Mouse (Mus musculus): Measurements from ENCODE around the gene Kras. TPM values are rescaled to one million over a fixed set of nuclear protein-coding genes. Genes with fewer than 3 reads are reported as not detected.

The Kras gene
- total and polyA plus RNA-seq, 2 experiments from 2014 or later, result 36.0 to 80.2 TPM

- Histone ChIP-seq H3K36me3 (ENCODE audit: insufficient read depth, low read length) (no peaks in the 10 kb centered on the region), H3K9ac (replicated peaks; ENCODE audit: low read length, poor library complexity, severe bottlenecking) (no peak overlapping the region), H3K9me3 (ENCODE audit: low read length) (no peaks in the 10 kb centered on the region), H3K4me2 (ENCODE audit: low read depth, low read length, poor library complexity, severe bottlenecking) (no peak overlapping the region), H3K27me3 (ENCODE audit: insufficient read depth, low read length) (no peaks in the 10 kb centered on the region), H3K27ac (ENCODE audit: low read depth, low read length) (no peak overlapping the region), H3K4me3 (ENCODE audit: low read depth, low read length) (no peak overlapping the region), H3K4me1 (ENCODE audit: insufficient read depth, low read length) (no peaks in the 10 kb centered on the region)
- DNase-seq (ENCODE audit: low spot score) (no peak), ATAC-seq (ENCODE audit: low FRiP score) (no peak)
- WGBS, result 89% methylated on average over 2 of the region's 2 CpGs
- no peak for TF ChIP-seq CTCF (IDR thresholded peaks at IDR 0.05)
These were observed 36.1 kb downstream of the Kras start for GRCm38 (mm10) chr6:145213916-145214315.

- no peaks in the 10 kb centered on the region for H3K4me1 ChIP-seq (ENCODE audit: insufficient read depth, low read length)
- H3K27ac ChIP-seq (ENCODE audit: low read depth, low read length), result peak overlapping the region; percentile 98
- no peaks in the 10 kb centered on the region for H3K9me3 ChIP-seq (ENCODE audit: low read length)
- WGBS, result 2% methylated on average over 21 of the region's 21 CpGs
- peak; percentile 50 for ATAC-seq (ENCODE audit: low FRiP score)
- no peaks in the 10 kb centered on the region for H3K36me3 ChIP-seq (ENCODE audit: insufficient read depth, low read length)
- no peaks in the 10 kb centered on the region for H3K27me3 ChIP-seq (ENCODE audit: insufficient read depth, low read length)
- peak overlapping the region; percentile 93 for H3K9ac ChIP-seq (replicated peaks; ENCODE audit: low read length, poor library complexity, severe bottlenecking)
- peak overlapping the region; percentile 68 for H3K4me3 ChIP-seq (ENCODE audit: low read depth, low read length)
- peak; percentile 70 for DNase-seq (ENCODE audit: low spot score)
- peak; percentile 36 for TF ChIP-seq CTCF (IDR thresholded peaks at IDR 0.05)
- H3K4me2 ChIP-seq (ENCODE audit: low read depth, low read length, poor library complexity, severe bottlenecking), result peak overlapping the region; percentile 61
These were observed 38.4 kb downstream of the Kras start for GRCm38 (mm10) chr6:145211376-145212305.

GRCm38 (mm10) chr6:145210816-145211338 is 39.2 kb downstream of the Kras start, which contains the start of the genes Casc1 and Etfrf1:
Gene Casc1 (minus strand): TSS chr6:145211005.
Gene Etfrf1 (plus strand): TSS chr6:145211134.
- peak within 1 kb of the TSS; percentile 93 for H3K9ac ChIP-seq (replicated peaks; ENCODE audit: low read length, poor library complexity, severe bottlenecking)
- H3K36me3 ChIP-seq (ENCODE audit: insufficient read depth, low read length), result no peaks in the 10 kb centered on the region
- peak within 1 kb of the TSS; percentile 68 for H3K4me3 ChIP-seq (ENCODE audit: low read depth, low read length)
- peak within 1 kb of the TSS; percentile 69 for H3K4me2 ChIP-seq (ENCODE audit: low read depth, low read length, poor library complexity, severe bottlenecking)
- no peaks in the 10 kb centered on the region for H3K4me1 ChIP-seq (ENCODE audit: insufficient read depth, low read length)
- no peaks in the 10 kb centered on the region for H3K27me3 ChIP-seq (ENCODE audit: insufficient read depth, low read length)
- H3K27ac ChIP-seq (ENCODE audit: low read depth, low read length), result peak within 1 kb of the TSS; percentile 98
- H3K9me3 ChIP-seq (ENCODE audit: low read length), result no peaks in the 10 kb centered on the region
- no peak for TF ChIP-seq CTCF (IDR thresholded peaks at IDR 0.05)
- under 1% methylated on average over 36 of the region's 36 CpGs for WGBS
- ATAC-seq (ENCODE audit: low FRiP score) (peak; percentile 100), DNase-seq (ENCODE audit: low spot score) (peak; percentile 100)

- DNase-seq (ENCODE audit: low spot score) (no peak), ATAC-seq (ENCODE audit: low FRiP score) (no peak; the same call in 1 of the 2 replicates)
- no peak overlapping the region for H3K9ac ChIP-seq (replicated peaks; ENCODE audit: low read length, poor library complexity, severe bottlenecking)
- no peak for TF ChIP-seq CTCF (IDR thresholded peaks at IDR 0.05)
- no peaks in the 10 kb centered on the region for H3K4me1 ChIP-seq (ENCODE audit: insufficient read depth, low read length)
- no peaks in the 10 kb centered on the region for H3K27me3 ChIP-seq (ENCODE audit: insufficient read depth, low read length)
- H3K36me3 ChIP-seq (ENCODE audit: insufficient read depth, low read length), result no peaks in the 10 kb centered on the region
- H3K9me3 ChIP-seq (ENCODE audit: low read length), result no peaks in the 10 kb centered on the region
- 29% methylated on average over 8 of the region's 8 CpGs for WGBS
- peak overlapping the region; percentile 69 for H3K4me2 ChIP-seq (ENCODE audit: low read depth, low read length, poor library complexity, severe bottlenecking)
- H3K27ac ChIP-seq (ENCODE audit: low read depth, low read length), result peak overlapping the region; percentile 32; the same call in 1 of the 2 replicates
- H3K4me3 ChIP-seq (ENCODE audit: low read depth, low read length), result peak overlapping the region; percentile 68
These were observed 39.9 kb downstream of the Kras start for GRCm38 (mm10) chr6:145210056-145210680.

GRCm38 (mm10) chr6:145205142-145205541 is 44.9 kb downstream of the Kras start:
- Histone ChIP-seq H3K27ac (ENCODE audit: low read depth, low read length) (no peak overlapping the region), H3K27me3 (ENCODE audit: insufficient read depth, low read length) (no peaks in the 10 kb centered on the region), H3K9ac (replicated peaks; ENCODE audit: low read length, poor library complexity, severe bottlenecking) (no peak overlapping the region), H3K36me3 (ENCODE audit: insufficient read depth, low read length) (no peaks in the 10 kb centered on the region), H3K4me2 (ENCODE audit: low read depth, low read length, poor library complexity, severe bottlenecking) (no peak overlapping the region), H3K9me3 (ENCODE audit: low read length) (no peaks in the 10 kb centered on the region), H3K4me1 (ENCODE audit: insufficient read depth, low read length) (no peaks in the 10 kb centered on the region), H3K4me3 (ENCODE audit: low read depth, low read length) (no peak overlapping the region)
- TF ChIP-seq CTCF (IDR thresholded peaks at IDR 0.05), result no peak
- DNase-seq (ENCODE audit: low spot score) (no peak), ATAC-seq (ENCODE audit: low FRiP score) (no peak)
- WGBS, result 76% methylated on average over 10 of the region's 10 CpGs

All from midbrain, postnatal 0 days (tissue).